Mouse (Mus musculus) thymus, adult 2 months (tissue): ENCODE measurements around the gene Gng2.

Experiments used
- CTCF ChIP-seq: fragments of 200-500 bp; IDR thresholded peaks from 2 replicates; pipeline ENCODE4 v1.5.1; 2012; ENCODE audit warnings: mild to moderate bottlenecking, control low read depth, low read length, moderate library complexity, borderline replicate concordance; ENCODE audit not compliant: control insufficient read depth, poor library complexity, insufficient read depth; ENCODE audit errors: extremely low read depth
- POLR2A ChIP-seq: fragments of 200-500 bp; IDR thresholded peaks from 2 replicates; pipeline ENCODE4 v1.6.1; 2012; ENCODE audit warnings: mild to moderate bottlenecking, low read length, control low read depth, moderate library complexity; ENCODE audit not compliant: control insufficient read depth, poor library complexity, insufficient read depth; ENCODE audit errors: extremely low read depth

GRCm38 (mm10) chr14:19825481-19825880, 151.9 kb downstream of the Gng2 start:
- TF ChIP-seq CTCF (no peak), POLR2A (no peak)
